Mouse (Mus musculus) frontal cortex, postnatal 36 days (tissue): ENCODE results near the gene Kctd10.

Experiments
- DNase-seq, 2 experiments: peaks; one replicate each; pipeline ENCODE4 v3.0.0; 2022; ENCODE audit warnings: low spot score in 2 of 2

Kctd10 gene

GRCm38 (mm10) chr5:114347005-114347404 lies 33.3 kb downstream of the Kctd10 start:
- no peak for DNase-seq

DNA sequence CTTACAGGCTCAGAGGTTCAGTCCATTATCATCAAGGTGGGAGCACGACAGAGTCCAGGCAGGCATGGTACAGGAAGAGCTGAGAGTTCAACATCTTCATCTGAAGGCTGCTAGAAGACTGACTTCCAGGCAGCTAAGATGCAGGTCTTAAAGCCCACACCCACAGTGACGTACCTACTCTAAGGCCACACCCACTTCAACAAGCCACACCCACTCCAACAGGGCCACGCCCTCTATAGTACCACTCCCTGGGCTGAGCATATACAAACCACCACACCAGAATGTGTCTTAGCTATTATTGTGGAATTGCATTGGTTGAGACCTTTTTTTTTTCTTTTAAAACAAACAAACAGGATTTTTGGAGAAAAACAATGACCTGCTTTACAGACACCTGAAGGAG lies 34.8 kb downstream of the Kctd10 start:
- DNase-seq = no peak

GRCm38 (mm10) chr5:114343612-114344011 lies 36.7 kb downstream of the Kctd10 start:
- no peak for DNase-seq

- no peak for DNase-seq
Observed at GRCm38 (mm10) chr5:114342996-114343395, 37.3 kb downstream of the Kctd10 start.

- DNase-seq = peak; percentile 6 to 38
Observed at GRCm38 (mm10) chr5:114323791-114324507, 56.4 kb downstream of the Kctd10 start.

DNA sequence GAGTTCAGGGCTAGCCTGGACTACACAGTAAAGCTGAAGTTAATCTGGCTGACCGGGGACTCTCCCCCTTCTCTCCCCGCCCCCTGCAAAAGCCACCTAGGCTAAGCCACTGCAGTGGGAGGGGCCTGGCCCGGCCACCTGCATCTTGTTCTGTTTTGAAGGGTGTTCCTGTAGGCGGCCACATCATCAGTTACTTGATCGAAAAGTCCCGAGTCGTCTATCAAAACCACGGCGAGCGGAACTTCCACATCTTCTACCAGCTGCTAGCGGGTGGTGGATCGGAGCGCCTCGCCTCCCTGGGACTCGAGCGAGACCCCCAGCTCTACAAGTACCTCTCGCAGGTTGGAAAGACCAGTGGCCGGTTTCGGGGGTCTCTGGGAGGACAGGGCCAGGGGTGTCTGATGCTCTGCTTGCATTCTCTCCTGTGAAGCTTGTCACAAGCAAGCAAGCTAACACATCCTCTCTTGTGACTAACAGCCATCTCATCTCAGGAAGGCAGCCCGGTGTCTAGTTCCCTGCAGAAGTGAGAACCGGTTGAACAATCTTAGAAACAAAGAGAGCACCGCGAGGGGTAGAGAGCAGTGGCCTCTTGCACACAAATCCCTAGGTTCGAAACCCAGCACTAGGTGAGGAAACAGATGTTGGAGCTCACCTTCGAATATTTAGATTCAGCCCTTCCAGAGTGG lies 57.1 kb downstream of the Kctd10 start:
- DNase-seq = no peak
